Mouse (Mus musculus) stomach, postnatal 0 days (tissue): ENCODE data around the gene Pbx3.

Experiments
- CTCF ChIP-seq: IDR thresholded peaks from 2 replicates; pipeline ENCODE4 v1.5.1; 2016; ENCODE audit warnings: antibody characterized with exemption, low read depth, mild to moderate bottlenecking, moderate library complexity
- EP300 ChIP-seq: optimal IDR thresholded peaks from 2 replicates; pipeline ENCODE3; 2016; ENCODE audit warnings: antibody characterized with exemption

- TF ChIP-seq CTCF, result no peak
- TF ChIP-seq EP300, result no peak
Measured at GRCm38 (mm10) chr2:34219150-34219549, 153.8 kb downstream of the Pbx3 start.
